Mouse (Mus musculus): ENCODE measurements around the gene A330070K13Rik. TPM values are rescaled to one million over a fixed set of nuclear protein-coding genes. Genes with fewer than 3 reads are reported as not detected.

A330070K13Rik gene
- polyA plus RNA-seq, 1 experiment from 2014 or later: not detected

- Histone ChIP-seq H3K27me3 (no peaks in the 10 kb centered on the region), H3K36me3 (no peaks in the 10 kb centered on the region), H3K4me3 (replicated peaks) (no peak overlapping the region), H3K4me2 (replicated peaks) (no peak overlapping the region), H3K9me3 (replicated peaks) (no peaks in the 10 kb centered on the region), H3K4me1 (no peaks in the 10 kb centered on the region), H3K9ac (no peak overlapping the region), H3K27ac (replicated peaks) (no peak overlapping the region)
- WGBS: 77% methylated on average over 6 of the region's 6 CpGs
- ATAC-seq (ENCODE audit: insufficient number of reproducible peaks, low FRiP score, low TSS enrichment, low read depth): no peak
These were observed 16.2 kb downstream of the A330070K13Rik start for GRCm38 (mm10) chr5:130368236-130368635.

GRCm38 (mm10) chr5:130363773-130364172 is 20.7 kb downstream of the A330070K13Rik start:
- no peaks in the 10 kb centered on the region for H3K36me3 ChIP-seq
- no peak overlapping the region for H3K4me3 ChIP-seq (replicated peaks)
- WGBS: 27% methylated on average over 3 of the region's 3 CpGs
- no peak overlapping the region for H3K4me2 ChIP-seq (replicated peaks)
- ATAC-seq (ENCODE audit: insufficient number of reproducible peaks, low FRiP score, low TSS enrichment, low read depth): no peak
- no peaks in the 10 kb centered on the region for H3K4me1 ChIP-seq
- no peaks in the 10 kb centered on the region for H3K9me3 ChIP-seq (replicated peaks)
- H3K27ac ChIP-seq (replicated peaks): no peak overlapping the region
- no peak overlapping the region for H3K9ac ChIP-seq
- no peaks in the 10 kb centered on the region for H3K27me3 ChIP-seq

GRCm38 (mm10) chr5:130363111-130363510 is 21.3 kb downstream of the A330070K13Rik start:
- Histone ChIP-seq H3K9me3 (replicated peaks) (no peaks in the 10 kb centered on the region), H3K9ac (no peak overlapping the region), H3K36me3 (no peaks in the 10 kb centered on the region), H3K27ac (replicated peaks) (no peak overlapping the region), H3K4me1 (no peaks in the 10 kb centered on the region), H3K27me3 (no peaks in the 10 kb centered on the region), H3K4me3 (replicated peaks) (no peak overlapping the region), H3K4me2 (replicated peaks) (no peak overlapping the region)
- no peak for ATAC-seq (ENCODE audit: insufficient number of reproducible peaks, low FRiP score, low TSS enrichment, low read depth)
- WGBS: 63% methylated on average over 4 of the region's 4 CpGs

- Histone ChIP-seq H3K4me1 (no peaks in the 10 kb centered on the region), H3K27me3 (no peaks in the 10 kb centered on the region), H3K27ac (replicated peaks) (no peak overlapping the region), H3K4me3 (replicated peaks) (no peak overlapping the region), H3K9me3 (replicated peaks) (no peaks in the 10 kb centered on the region), H3K4me2 (replicated peaks) (no peak overlapping the region), H3K9ac (no peak overlapping the region), H3K36me3 (no peaks in the 10 kb centered on the region)
- 58% methylated on average over 7 of the region's 7 CpGs for WGBS
- no peak for ATAC-seq (ENCODE audit: insufficient number of reproducible peaks, low FRiP score, low TSS enrichment, low read depth)
These were observed 29.2 kb downstream of the A330070K13Rik start for GRCm38 (mm10) chr5:130355223-130355622.

- Histone ChIP-seq H3K27ac (replicated peaks) (no peak overlapping the region), H3K4me1 (no peaks in the 10 kb centered on the region), H3K9ac (no peak overlapping the region), H3K4me2 (replicated peaks) (no peak overlapping the region), H3K9me3 (replicated peaks) (no peaks in the 10 kb centered on the region), H3K36me3 (peaks cover 24% of the 10 kb centered on the region), H3K27me3 (no peaks in the 10 kb centered on the region), H3K4me3 (replicated peaks) (no peak overlapping the region)
- no peak for ATAC-seq (ENCODE audit: insufficient number of reproducible peaks, low FRiP score, low TSS enrichment, low read depth)
- WGBS: 73% methylated on average over 2 of the region's 2 CpGs
These were observed 38.6 kb downstream of the A330070K13Rik start for GRCm38 (mm10) chr5:130345871-130346270.

- H3K27ac ChIP-seq (replicated peaks): no peak overlapping the region
- H3K9me3 ChIP-seq (replicated peaks): no peaks in the 10 kb centered on the region
- no peak overlapping the region for H3K9ac ChIP-seq
- H3K4me2 ChIP-seq (replicated peaks): no peak overlapping the region
- peaks cover 33% of the 10 kb centered on the region for H3K36me3 ChIP-seq
- no peaks in the 10 kb centered on the region for H3K27me3 ChIP-seq
- no peak overlapping the region for H3K4me3 ChIP-seq (replicated peaks)
- 91% methylated on average over 7 of the region's 7 CpGs for WGBS
- ATAC-seq (ENCODE audit: insufficient number of reproducible peaks, low FRiP score, low TSS enrichment, low read depth): no peak
- no peaks in the 10 kb centered on the region for H3K4me1 ChIP-seq
These were observed 39.4 kb downstream of the A330070K13Rik start for GRCm38 (mm10) chr5:130344999-130345398.

- Histone ChIP-seq H3K4me2 (replicated peaks) (no peak overlapping the region), H3K36me3 (peaks cover 42% of the 10 kb centered on the region), H3K9ac (no peak overlapping the region), H3K27me3 (no peaks in the 10 kb centered on the region), H3K27ac (replicated peaks) (no peak overlapping the region), H3K4me1 (no peaks in the 10 kb centered on the region), H3K9me3 (replicated peaks) (no peaks in the 10 kb centered on the region), H3K4me3 (replicated peaks) (no peak overlapping the region)
- no peak for ATAC-seq (ENCODE audit: insufficient number of reproducible peaks, low FRiP score, low TSS enrichment, low read depth)
- WGBS: 93% methylated on average over 15 of the region's 15 CpGs
These were observed 43.8 kb downstream of the A330070K13Rik start for GRCm38 (mm10) chr5:130340656-130341055.

- Histone ChIP-seq H3K9ac (no peak overlapping the region), H3K4me3 (replicated peaks) (no peak overlapping the region), H3K27me3 (no peaks in the 10 kb centered on the region), H3K27ac (replicated peaks) (no peak overlapping the region), H3K9me3 (replicated peaks) (no peaks in the 10 kb centered on the region), H3K4me1 (no peaks in the 10 kb centered on the region), H3K4me2 (replicated peaks) (no peak overlapping the region), H3K36me3 (peaks cover 24% of the 10 kb centered on the region)
- 95% methylated on average over 4 of the region's 4 CpGs for WGBS
- no peak for ATAC-seq (ENCODE audit: insufficient number of reproducible peaks, low FRiP score, low TSS enrichment, low read depth)
These were observed 49.0 kb downstream of the A330070K13Rik start for GRCm38 (mm10) chr5:130335462-130335861.

- H3K4me2 ChIP-seq (replicated peaks): no peak overlapping the region
- no peak overlapping the region for H3K9ac ChIP-seq
- no peak overlapping the region for H3K4me3 ChIP-seq (replicated peaks)
- no peaks in the 10 kb centered on the region for H3K9me3 ChIP-seq (replicated peaks)
- no peaks in the 10 kb centered on the region for H3K27me3 ChIP-seq
- 94% methylated on average over 11 of the region's 11 CpGs for WGBS
- no peak overlapping the region for H3K27ac ChIP-seq (replicated peaks)
- peaks cover 22% of the 10 kb centered on the region for H3K36me3 ChIP-seq
- no peaks in the 10 kb centered on the region for H3K4me1 ChIP-seq
- ATAC-seq (ENCODE audit: insufficient number of reproducible peaks, low FRiP score, low TSS enrichment, low read depth): no peak
These were observed 50.5 kb downstream of the A330070K13Rik start for GRCm38 (mm10) chr5:130333971-130334370.

- H3K9me3 ChIP-seq (replicated peaks): no peaks in the 10 kb centered on the region
- WGBS: 87% methylated on average over 7 of the region's 7 CpGs
- no peak overlapping the region for H3K9ac ChIP-seq
- no peak overlapping the region for H3K4me2 ChIP-seq (replicated peaks)
- H3K27ac ChIP-seq (replicated peaks): no peak overlapping the region
- no peaks in the 10 kb centered on the region for H3K27me3 ChIP-seq
- H3K4me1 ChIP-seq: no peaks in the 10 kb centered on the region
- H3K36me3 ChIP-seq: peaks cover 24% of the 10 kb centered on the region
- H3K4me3 ChIP-seq (replicated peaks): no peak overlapping the region
- ATAC-seq (ENCODE audit: insufficient number of reproducible peaks, low FRiP score, low TSS enrichment, low read depth): no peak
These were observed 50.9 kb downstream of the A330070K13Rik start for GRCm38 (mm10) chr5:130333566-130333965.

- no peak for ATAC-seq (ENCODE audit: insufficient number of reproducible peaks, low FRiP score, low TSS enrichment, low read depth)
- Histone ChIP-seq H3K27me3 (no peaks in the 10 kb centered on the region), H3K4me3 (replicated peaks) (no peak overlapping the region), H3K9me3 (replicated peaks) (no peaks in the 10 kb centered on the region), H3K4me1 (no peaks in the 10 kb centered on the region), H3K27ac (replicated peaks) (no peak overlapping the region), H3K4me2 (replicated peaks) (no peak overlapping the region), H3K9ac (no peak overlapping the region), H3K36me3 (peaks cover 30% of the 10 kb centered on the region)
- 64% methylated on average over 4 of the region's 4 CpGs for WGBS
These were observed 53.2 kb downstream of the A330070K13Rik start for GRCm38 (mm10) chr5:130331206-130331605.

- ATAC-seq (ENCODE audit: insufficient number of reproducible peaks, low FRiP score, low TSS enrichment, low read depth): no peak
- Histone ChIP-seq H3K36me3 (peaks cover 29% of the 10 kb centered on the region), H3K9ac (no peak overlapping the region), H3K4me2 (replicated peaks) (no peak overlapping the region), H3K9me3 (replicated peaks) (no peaks in the 10 kb centered on the region), H3K4me1 (no peaks in the 10 kb centered on the region), H3K27ac (replicated peaks) (no peak overlapping the region), H3K4me3 (replicated peaks) (no peak overlapping the region), H3K27me3 (no peaks in the 10 kb centered on the region)
- WGBS: 80% methylated on average over 4 of the region's 4 CpGs
These were observed 53.6 kb downstream of the A330070K13Rik start for GRCm38 (mm10) chr5:130330801-130331200.
